Mouse (Mus musculus) neural tube, embryonic 12.5 days (tissue): ENCODE results near the gene Sppl2a. TPM values are rescaled to one million over a fixed set of nuclear protein-coding genes. Genes with fewer than 3 reads are reported as not detected.
"Not testable (repeated sequence)": the region's sequence is repeated elsewhere in the genome, so short reads cannot be mapped to it uniquely, and the experiment has no call there.

Experiments used
- ATAC-seq: fragments of 200-750 bp; cut with Nextera tagmentation; 2 replicates; pipeline ENCODE4 v1.8.0; 2017; ENCODE audit warnings: low read depth, mild to moderate bottlenecking, moderate TSS enrichment, moderate library complexity; ENCODE audit not compliant: low FRiP score
- H3K27ac ChIP-seq: fragments of 300-500 bp; sonication (generic); 2 replicates; pipeline ENCODE4 v1.5.1; 2016
- H3K27me3 ChIP-seq: fragments of 300-500 bp; sonication (generic); replicated peaks from 2 replicates; pipeline ENCODE4 v1.6.1; 2016; ENCODE audit warnings: mild to moderate bottlenecking
- H3K36me3 ChIP-seq: fragments of 300-500 bp; sonication (generic); 2 replicates; pipeline ENCODE4 v1.6.1; 2016; ENCODE audit warnings: mild to moderate bottlenecking
- H3K4me1 ChIP-seq: fragments of 300-500 bp; sonication (generic); 2 replicates; pipeline ENCODE4 v1.6.1; 2016
- H3K4me2 ChIP-seq: fragments of 300-500 bp; sonication (generic); replicated peaks from 2 replicates; pipeline ENCODE4 v1.6.1; 2016; ENCODE audit warnings: mild to moderate bottlenecking
- H3K4me3 ChIP-seq: fragments of 300-500 bp; sonication (generic); 2 replicates; pipeline ENCODE4 v1.5.1; 2016
- H3K9ac ChIP-seq: fragments of 300-500 bp; sonication (generic); 2 replicates; pipeline ENCODE4 v1.6.1; 2016; ENCODE audit warnings: mild to moderate bottlenecking
- H3K9me3 ChIP-seq: fragments of 300-500 bp; sonication (generic); 2 replicates; pipeline ENCODE4 v1.6.1; 2016; ENCODE audit warnings: mild to moderate bottlenecking
- WGBS: fragments of 180-500 bp; shearing (Covaris S2); methylation state at CpG from one replicate; pipeline ENCODE4 v1.1.7; 2016; 5-methylcytosine and 5-hydroxymethylcytosine counted together
- polyA plus RNA-seq: library from polyadenylated mRNA; unstranded; fragments of >200 nt; fragmentation: Nextera tagmentation; extraction: Ambion mirVana; gene quantifications from 2 replicates; pipeline ENCODE4 v1.2.1, GENCODE M21; 2016

Gene Sppl2a
- polyA plus RNA-seq, 1 experiment from 2014 or later, result 36.7 TPM

DNA sequence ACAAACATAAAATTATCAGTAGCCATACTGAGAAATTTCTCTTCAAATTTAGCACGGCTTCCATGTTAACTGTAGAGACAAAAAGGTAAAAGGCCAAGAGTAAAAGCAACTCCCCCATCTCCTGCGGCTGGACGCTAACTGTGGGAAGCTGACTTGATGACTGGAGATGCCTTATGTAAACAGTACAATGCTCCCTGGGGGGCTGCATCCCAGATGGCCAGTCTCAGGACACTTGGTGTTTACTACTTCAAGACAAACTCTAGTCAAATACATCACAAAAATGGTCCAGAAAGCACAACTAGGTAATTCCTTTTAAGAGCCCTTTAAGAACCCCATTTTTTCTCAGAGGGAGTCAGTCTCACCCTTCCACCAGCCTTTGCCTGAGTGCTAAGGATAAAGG lies 45.9 kb downstream of the Sppl2a start:
- Histone ChIP-seq H3K4me1 (no peaks in the 10 kb centered on the region), H3K9ac (no peak overlapping the region), H3K27ac (no peak overlapping the region), H3K9me3 (no peaks in the 10 kb centered on the region), H3K4me3 (no peak overlapping the region), H3K4me2 (no peak overlapping the region), H3K36me3 (0 out of 2 replicates have a peak, but pooled peaks cover 4% of the 10 kb centered on the region), H3K27me3 (no peaks in the 10 kb centered on the region)
- 60% methylated on average over 3 of the region's 3 CpGs for whole genome bisulfite sequencing
- no peak for ATAC-seq

DNA sequence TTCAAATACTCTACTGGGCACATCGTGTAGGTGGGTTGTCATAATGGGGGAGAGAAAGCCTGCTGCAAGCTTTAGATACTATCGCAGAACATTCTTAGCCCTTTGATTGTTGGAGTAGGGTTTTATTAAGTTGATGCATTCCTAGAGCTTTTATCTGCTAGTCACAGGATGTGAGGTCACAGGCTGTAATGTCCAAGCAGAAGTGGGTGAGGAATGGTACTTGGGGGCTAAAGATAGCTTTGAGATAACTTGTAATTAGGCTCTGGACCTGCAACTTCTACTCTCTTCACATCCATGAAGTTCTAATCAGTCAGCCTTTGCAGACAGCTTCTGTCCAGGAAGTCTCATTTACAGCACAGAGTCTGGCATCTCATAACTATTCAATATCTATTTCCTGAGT lies 47.2 kb downstream of the Sppl2a start:
- WGBS, result 82% methylated on average over 2 of the region's 2 CpGs
- Histone ChIP-seq H3K9ac (no peak overlapping the region), H3K9me3 (no peaks in the 10 kb centered on the region), H3K27me3 (no peaks in the 10 kb centered on the region), H3K4me1 (no peaks in the 10 kb centered on the region), H3K4me2 (no peak overlapping the region), H3K4me3 (no peak overlapping the region), H3K36me3 (no peaks in the 10 kb centered on the region), H3K27ac (no peak overlapping the region)
- no peak for ATAC-seq

DNA sequence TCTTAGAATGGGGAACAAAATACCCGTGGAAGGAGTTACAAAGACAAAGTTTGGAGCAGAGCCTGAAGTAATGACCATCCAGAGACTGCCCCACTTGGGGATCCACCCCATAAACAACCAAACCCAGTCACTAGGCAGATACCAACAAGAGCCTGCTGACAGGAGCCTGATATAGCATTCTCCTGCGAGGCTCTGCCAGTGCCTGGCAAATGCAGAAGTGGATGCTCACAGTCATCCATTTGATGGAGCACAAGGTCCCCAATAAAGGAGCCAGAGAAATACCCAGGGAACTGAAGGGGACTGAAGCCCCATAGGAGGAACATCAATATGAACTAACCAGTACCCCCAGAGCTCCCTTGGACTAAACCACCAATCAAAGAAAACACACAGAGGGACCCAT lies 50.3 kb downstream of the Sppl2a start:
- not testable (repeated sequence) for H3K4me1 ChIP-seq, H3K4me2 ChIP-seq, ATAC-seq, H3K36me3 ChIP-seq, H3K9me3 ChIP-seq, H3K27me3 ChIP-seq, H3K9ac ChIP-seq, H3K27ac ChIP-seq, H3K4me3 ChIP-seq
- WGBS, result 67% methylated on average over 2 of the region's 2 CpGs

DNA sequence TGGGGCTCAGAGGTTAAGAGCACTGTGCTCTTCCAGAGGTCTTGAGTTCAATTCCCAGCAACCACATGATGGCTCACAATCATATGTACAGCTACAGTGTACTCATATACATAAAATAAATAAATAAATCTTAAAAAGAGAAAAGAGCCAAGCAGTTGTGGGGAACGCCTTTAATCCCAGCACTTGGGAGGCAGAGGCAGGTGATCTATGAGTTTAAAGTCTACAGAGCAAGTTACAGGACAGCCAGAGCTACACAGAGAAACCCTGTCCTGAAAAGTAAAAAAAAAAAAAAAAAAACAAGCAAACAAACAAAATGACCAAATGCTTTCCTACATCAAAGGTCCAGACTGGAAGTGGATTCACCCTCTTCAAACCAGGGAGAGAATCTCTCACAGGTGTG lies 55.0 kb downstream of the Sppl2a start:
- Histone ChIP-seq H3K4me2 (no peak overlapping the region), H3K36me3 (no peaks in the 10 kb centered on the region), H3K27ac (no peak overlapping the region), H3K4me1 (peaks cover 5% of the 10 kb centered on the region; the same call in 1 of the 2 replicates), H3K4me3 (no peak overlapping the region), H3K9ac (no peak overlapping the region), H3K27me3 (no peaks in the 10 kb centered on the region), H3K9me3 (no peaks in the 10 kb centered on the region)
- 97% methylated on average over 1 of the region's 1 CpGs for WGBS
- ATAC-seq, result no peak

DNA sequence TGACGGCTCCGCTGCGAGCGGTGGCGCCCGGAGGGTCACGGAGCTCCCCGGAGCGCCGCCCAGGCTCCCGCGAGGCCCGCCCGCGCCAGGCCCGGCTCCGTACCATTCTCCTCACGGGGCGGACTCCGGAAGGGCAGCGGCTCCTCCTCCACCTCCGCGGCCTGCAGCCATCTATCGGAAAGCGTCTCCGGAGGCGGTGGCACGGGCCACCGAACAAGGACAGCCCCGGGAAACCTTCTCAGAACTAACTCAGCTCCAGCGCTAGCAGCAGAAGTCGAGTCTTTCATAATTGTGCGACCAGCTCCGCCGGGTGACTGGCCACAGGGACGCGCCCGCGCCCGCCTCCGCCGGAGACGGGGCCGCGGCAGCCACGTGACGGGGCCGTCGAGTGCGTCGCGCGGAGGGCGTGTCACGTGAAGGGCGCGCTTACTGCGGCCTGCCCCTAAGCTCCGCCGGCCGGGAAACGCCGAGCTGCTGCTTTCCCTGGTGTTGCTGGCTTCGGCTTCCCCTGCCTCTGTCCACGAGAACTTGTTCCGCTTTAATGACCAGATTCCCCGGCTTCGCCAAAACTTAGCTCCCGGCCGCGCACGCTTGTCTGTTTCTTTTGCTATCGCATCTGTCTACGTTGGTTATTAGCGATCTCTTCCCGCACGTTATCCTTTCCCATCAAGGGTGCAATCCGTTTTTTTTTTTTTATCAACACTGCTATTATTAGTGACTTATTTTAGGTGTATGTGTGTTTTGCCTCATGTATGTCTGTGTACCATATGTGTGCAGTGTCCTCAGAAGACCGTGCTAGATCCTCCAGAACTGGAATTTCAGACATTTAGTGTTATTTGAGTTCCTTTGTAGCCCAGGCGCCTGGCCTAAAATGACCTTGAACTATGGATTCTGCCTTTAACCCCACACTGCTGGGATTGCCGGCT lies 56.9 kb downstream of the Sppl2a start, which contains the start of gene Trpm7:
TSS of gene Trpm7 (minus strand) at position 360 of the 926 bp plus-strand sequence.
- Histone ChIP-seq H3K27ac (peak within 1 kb of the TSS; percentile 83), H3K4me3 (peak within 1 kb of the TSS; percentile 88), H3K36me3 (no peaks in the 10 kb centered on the region), H3K9me3 (no peaks in the 10 kb centered on the region), H3K4me2 (peak within 1 kb of the TSS; percentile 77), H3K4me1 (peaks cover 5% of the 10 kb centered on the region; the same call in 1 of the 2 replicates), H3K9ac (peak within 1 kb of the TSS; percentile 83), H3K27me3 (no peaks in the 10 kb centered on the region)
- WGBS, result 1% methylated on average over 81 of the region's 81 CpGs
- ATAC-seq, result peak; percentile 98

DNA sequence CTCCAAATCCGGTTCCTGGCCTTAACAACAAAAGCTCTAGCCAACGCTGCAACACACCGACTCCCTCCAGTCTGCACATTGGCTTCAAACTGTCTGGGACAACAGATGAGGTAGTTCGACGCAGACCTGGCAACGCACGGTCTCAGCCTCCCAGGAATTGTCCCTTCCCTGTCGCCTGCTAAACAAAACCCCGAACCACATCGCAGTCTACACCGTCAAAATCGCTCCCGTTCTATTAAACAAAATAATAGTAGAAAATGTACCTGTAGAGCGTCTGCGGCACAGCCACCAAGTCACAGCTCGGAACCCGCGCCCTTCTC lies 57.6 kb downstream of the Sppl2a start:
- Histone ChIP-seq H3K4me3 (peak overlapping the region; percentile 88), H3K9me3 (no peaks in the 10 kb centered on the region), H3K27ac (peak overlapping the region; percentile 83), H3K9ac (peak overlapping the region; percentile 83), H3K4me2 (peak overlapping the region; percentile 77), H3K36me3 (no peaks in the 10 kb centered on the region), H3K27me3 (no peaks in the 10 kb centered on the region), H3K4me1 (peaks cover 5% of the 10 kb centered on the region; the same call in 1 of the 2 replicates)
- peak; percentile 74 for ATAC-seq
- under 1% methylated on average over 18 of the region's 18 CpGs for WGBS

DNA sequence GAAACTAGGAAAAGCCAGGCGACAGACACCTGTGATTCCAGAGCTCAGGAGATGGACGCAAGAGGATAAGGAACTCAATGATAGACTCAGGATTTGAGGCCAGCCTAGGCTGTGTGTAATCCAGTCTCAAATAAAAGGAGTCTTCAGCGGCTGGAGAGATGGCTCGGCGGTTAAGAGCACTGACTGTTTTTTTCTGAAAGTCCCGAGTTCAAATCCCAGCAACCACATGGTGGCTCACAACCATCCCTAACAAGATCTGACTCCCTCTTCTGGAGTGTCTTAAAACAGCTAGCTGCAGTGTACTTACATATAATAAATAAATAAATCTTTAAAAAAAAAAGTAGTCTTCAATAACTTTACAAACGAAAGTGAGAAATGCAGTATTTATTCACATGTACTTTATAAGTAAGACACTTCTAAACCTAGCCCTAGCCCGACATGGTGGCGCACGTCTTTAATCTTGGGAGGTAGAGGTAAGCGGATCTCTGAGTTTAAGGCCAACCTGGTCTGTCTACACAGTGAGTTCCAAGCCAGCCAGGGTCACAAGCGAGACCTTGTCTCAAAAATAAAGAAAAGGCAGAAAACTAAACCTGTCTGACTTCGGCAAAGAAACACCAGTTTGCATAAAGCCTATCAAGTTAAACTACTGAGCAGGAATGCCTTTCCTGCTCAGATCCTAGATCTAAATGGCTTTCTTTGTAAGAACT lies 58.1 kb downstream of the Sppl2a start:
- Histone ChIP-seq H3K4me1 (peaks cover 5% of the 10 kb centered on the region; the same call in 1 of the 2 replicates), H3K4me3 (peak overlapping the region; percentile 88), H3K36me3 (no peaks in the 10 kb centered on the region), H3K27me3 (no peaks in the 10 kb centered on the region), H3K9me3 (no peaks in the 10 kb centered on the region), H3K9ac (peak overlapping the region; percentile 83), H3K27ac (0 out of 2 replicates have a peak overlapping the region, but pooled peaks have one; percentile 83), H3K4me2 (peak overlapping the region; percentile 77)
- no peak for ATAC-seq
- 33% methylated on average over 13 of the region's 13 CpGs for WGBS

DNA sequence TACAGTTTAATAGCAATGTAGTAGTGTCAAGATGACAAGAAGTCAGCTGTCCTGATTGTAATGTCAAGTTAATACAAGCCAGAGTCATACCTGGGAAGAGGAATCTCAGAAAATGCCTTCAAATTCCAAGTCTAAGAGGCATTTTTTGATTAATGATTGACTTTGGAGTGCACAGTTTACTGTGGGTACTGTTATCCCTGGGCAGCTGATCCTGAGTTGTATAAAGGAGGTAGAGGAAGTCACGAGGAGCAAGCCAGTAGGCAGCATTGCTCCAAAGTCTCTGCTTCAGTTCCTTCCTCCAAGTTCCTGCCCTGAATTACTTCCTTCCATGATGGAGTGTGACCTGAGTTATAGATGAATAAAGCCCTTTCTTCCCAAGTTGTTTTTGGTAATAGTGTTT lies 66.7 kb downstream of the Sppl2a start:
- no peak overlapping the region for H3K4me3 ChIP-seq
- H3K4me2 ChIP-seq, result no peak overlapping the region
- no peaks in the 10 kb centered on the region for H3K36me3 ChIP-seq
- H3K4me1 ChIP-seq, result no peaks in the 10 kb centered on the region
- no peaks in the 10 kb centered on the region for H3K27me3 ChIP-seq
- no peaks in the 10 kb centered on the region for H3K9me3 ChIP-seq
- H3K9ac ChIP-seq, result no peak overlapping the region
- ATAC-seq, result no peak
- H3K27ac ChIP-seq, result no peak overlapping the region
- WGBS, result 86% methylated on average over 1 of the region's 1 CpGs

DNA sequence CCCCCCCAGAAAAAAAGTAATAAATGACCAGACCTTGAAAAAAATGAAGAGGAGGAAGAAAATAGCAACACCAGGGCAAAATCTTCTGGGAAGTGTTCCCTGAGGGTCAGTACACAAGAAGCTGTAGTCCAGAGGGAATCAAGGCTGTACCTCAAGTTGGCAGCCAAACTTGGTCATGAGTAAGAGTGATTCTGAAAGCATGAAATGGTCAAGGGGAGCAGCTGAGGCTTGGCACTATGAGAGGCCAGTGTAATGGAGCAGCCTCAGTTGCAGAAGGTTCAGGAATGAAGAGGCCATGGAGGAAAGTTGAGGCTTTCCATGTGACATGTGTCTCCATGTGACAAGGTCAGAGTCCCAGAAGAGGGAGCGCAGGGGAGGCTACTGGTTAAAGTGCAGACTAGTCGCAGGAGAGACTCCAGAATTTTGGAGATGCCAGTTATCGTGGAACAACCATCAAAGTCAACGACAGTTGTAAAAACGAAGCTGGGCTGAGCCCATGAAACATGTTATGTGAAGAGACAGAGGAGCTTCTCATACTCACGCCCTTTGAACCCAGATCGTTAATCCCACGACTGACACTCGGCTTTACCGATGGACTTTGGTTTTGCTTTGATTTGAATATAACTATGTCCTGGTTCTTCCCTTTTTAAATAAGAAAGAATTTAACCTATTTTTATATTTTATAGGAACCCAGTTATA lies 67.4 kb downstream of the Sppl2a start:
- Histone ChIP-seq H3K4me1 (no peaks in the 10 kb centered on the region), H3K27me3 (no peaks in the 10 kb centered on the region), H3K36me3 (no peaks in the 10 kb centered on the region), H3K9me3 (no peaks in the 10 kb centered on the region), H3K4me2 (no peak overlapping the region), H3K9ac (no peak overlapping the region), H3K27ac (no peak overlapping the region), H3K4me3 (no peak overlapping the region)
- ATAC-seq, result no peak
- 90% methylated on average over 10 of the region's 10 CpGs for WGBS

DNA sequence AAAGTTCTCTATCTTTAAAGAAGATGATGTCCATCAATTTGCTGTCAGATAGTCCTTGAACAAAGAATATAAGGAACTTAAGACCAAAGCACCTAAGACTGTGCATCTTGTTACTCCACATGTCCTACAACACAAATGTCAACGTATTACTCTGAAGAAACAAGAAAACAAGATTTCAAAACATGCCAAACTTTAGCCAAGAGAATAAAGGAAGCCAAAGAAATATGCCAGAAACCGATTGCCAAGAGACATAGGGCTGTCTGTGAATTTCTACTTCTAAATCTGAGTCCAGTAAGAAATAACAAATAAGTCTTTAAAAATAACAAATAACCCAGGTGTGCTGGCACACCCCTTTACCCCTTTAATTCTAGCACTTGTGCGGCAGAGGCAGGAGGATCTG lies 68.0 kb downstream of the Sppl2a start:
- WGBS, result 91% methylated on average over 3 of the region's 3 CpGs
- no peaks in the 10 kb centered on the region for H3K36me3 ChIP-seq
- H3K27ac ChIP-seq, result no peak overlapping the region
- no peaks in the 10 kb centered on the region for H3K4me1 ChIP-seq
- H3K9ac ChIP-seq, result no peak overlapping the region
- H3K4me2 ChIP-seq, result no peak overlapping the region
- no peak overlapping the region for H3K4me3 ChIP-seq
- H3K9me3 ChIP-seq, result no peaks in the 10 kb centered on the region
- no peak for ATAC-seq
- no peaks in the 10 kb centered on the region for H3K27me3 ChIP-seq

DNA sequence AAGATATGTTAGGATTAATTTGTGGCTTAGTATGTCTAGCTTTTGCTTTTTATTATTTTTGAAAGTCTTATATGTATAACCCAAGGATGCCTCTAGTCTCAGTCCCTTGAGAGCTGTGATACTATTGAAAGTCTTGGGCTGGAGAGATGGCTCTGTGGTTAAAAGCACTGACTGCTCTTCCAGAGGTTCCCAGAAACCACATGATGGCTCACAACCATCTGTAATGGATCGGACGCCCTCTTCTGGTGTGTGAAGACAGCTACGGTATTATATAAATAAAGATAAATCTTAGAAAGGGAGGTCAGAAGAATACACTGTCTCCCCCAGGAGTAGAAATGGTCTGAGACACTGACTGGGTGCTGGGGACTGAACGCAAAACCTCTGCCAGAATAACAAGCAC lies 88.3 kb downstream of the Sppl2a start:
- Histone ChIP-seq H3K27ac (no peak overlapping the region), H3K27me3 (no peaks in the 10 kb centered on the region), H3K4me2 (no peak overlapping the region), H3K9me3 (no peaks in the 10 kb centered on the region), H3K9ac (no peak overlapping the region), H3K4me1 (no peaks in the 10 kb centered on the region), H3K4me3 (no peak overlapping the region), H3K36me3 (peaks cover 31% of the 10 kb centered on the region)
- no peak for ATAC-seq
- WGBS, result 92% methylated on average over 4 of the region's 4 CpGs
